Mouse (Mus musculus) hindbrain, embryonic 11.5 days (tissue): ENCODE results near the gene Galnt15. TPM values are rescaled to one million over a fixed set of nuclear protein-coding genes. Genes with fewer than 3 reads are reported as not detected.

Experiments used
- ATAC-seq: fragments of 200-750 bp; cut with Nextera tagmentation; 2 replicates; pipeline ENCODE4 v1.8.0; 2017; ENCODE audit warnings: mild to moderate bottlenecking, moderate TSS enrichment, moderate library complexity; ENCODE audit not compliant: low FRiP score
- DNase-seq: peaks from one replicate; pipeline ENCODE4 v3.0.0-alpha.2; 2015; ENCODE audit warnings: low spot score
- H3K27ac ChIP-seq: fragments of 300-500 bp; sonication (generic); 2 replicates; pipeline ENCODE4 v1.5.1; 2014; ENCODE audit warnings: mild to moderate bottlenecking, low read depth, low read length
- H3K27me3 ChIP-seq: fragments of 300-500 bp; sonication (generic); 2 replicates; pipeline ENCODE4 v1.6.1; 2014; ENCODE audit warnings: mild to moderate bottlenecking, low read length, moderate library complexity, mixed read lengths; ENCODE audit not compliant: control insufficient read depth, insufficient read depth
- H3K36me3 ChIP-seq: fragments of 300-500 bp; sonication (generic); 2 replicates; pipeline ENCODE4 v1.6.1; 2014; ENCODE audit warnings: mild to moderate bottlenecking, low read length, moderate library complexity, mixed read lengths; ENCODE audit not compliant: control insufficient read depth, insufficient read depth
- H3K4me1 ChIP-seq: fragments of 300-500 bp; sonication (generic); replicated peaks from 2 replicates; pipeline ENCODE4 v1.6.1; 2014; ENCODE audit warnings: low read length, mixed read lengths; ENCODE audit not compliant: control insufficient read depth, insufficient read depth
- H3K4me2 ChIP-seq: fragments of 300-500 bp; sonication (generic); replicated peaks from 2 replicates; pipeline ENCODE4 v1.6.1; 2014; ENCODE audit warnings: mild to moderate bottlenecking, low read depth, low read length
- H3K4me3 ChIP-seq: fragments of 300-500 bp; sonication (generic); 2 replicates; pipeline ENCODE4 v1.5.1; 2014; ENCODE audit warnings: low read depth, low read length
- H3K9ac ChIP-seq: fragments of 300-500 bp; sonication (generic); 2 replicates; pipeline ENCODE4 v1.6.1; 2014; ENCODE audit warnings: low read depth, low read length
- H3K9me3 ChIP-seq: fragments of 300-500 bp; sonication (generic); 2 replicates; pipeline ENCODE4 v1.6.1; 2016; ENCODE audit warnings: low read length; ENCODE audit not compliant: control insufficient read depth
- WGBS: fragments of 180-500 bp; shearing (Covaris S2); extraction: QIAGEN DNeasy Blood & Tissue Kit; methylation state at CpG from one replicate; pipeline ENCODE4 v1.1.7; 2014; 5-methylcytosine and 5-hydroxymethylcytosine counted together
- polyA plus RNA-seq: library from polyadenylated mRNA; unstranded; fragments of >200 nt; fragmentation: Nextera tagmentation; extraction: Ambion mirVana; gene quantifications from 2 replicates; pipeline ENCODE4 v1.2.1, GENCODE M21; 2014

Galnt15 gene
- polyA plus RNA-seq, 1 experiment from 2014 or later, result 0.23 TPM

GRCm38 (mm10) chr14:32091124-32091523, 62.3 kb downstream of the Galnt15 start:
- 64% methylated on average over 4 of the region's 4 CpGs for WGBS
- peaks cover 3% of the 10 kb centered on the region; the same call in 1 of the 2 replicates for H3K4me1 ChIP-seq
- H3K9ac ChIP-seq, result no peak overlapping the region
- 0 out of 2 replicates have a peak, but pooled peaks cover 3% of the 10 kb centered on the region for H3K36me3 ChIP-seq
- no peaks in the 10 kb centered on the region for H3K9me3 ChIP-seq
- no peaks in the 10 kb centered on the region for H3K27me3 ChIP-seq
- no peak overlapping the region for H3K4me2 ChIP-seq
- no peak overlapping the region for H3K27ac ChIP-seq
- ATAC-seq (no peak), DNase-seq (peak; percentile 24)
- H3K4me3 ChIP-seq, result no peak overlapping the region

DNA sequence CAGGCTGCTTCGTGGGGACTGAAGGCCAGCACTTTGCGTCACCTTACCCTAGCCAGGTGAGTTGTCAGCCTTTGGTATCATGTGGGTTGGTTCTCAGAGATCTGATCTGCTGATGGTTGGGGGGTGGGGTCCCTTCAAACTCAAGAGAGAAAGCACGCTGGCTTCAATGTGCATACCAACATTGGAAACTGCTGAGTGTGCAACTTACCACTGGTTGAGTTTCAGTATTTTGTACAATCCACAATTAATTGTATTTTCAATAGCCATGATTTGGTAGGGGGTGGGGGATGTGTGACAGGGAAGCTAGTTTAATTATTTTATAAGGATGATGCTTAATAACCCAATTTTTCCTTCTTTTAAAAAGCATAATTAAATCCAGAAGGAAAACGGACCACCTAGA, 62.9 kb downstream of the Galnt15 start:
- DNase-seq, result no peak

GRCm38 (mm10) chr14:32093018-32093417, 64.2 kb downstream of the Galnt15 start:
- H3K4me3 ChIP-seq, result no peak overlapping the region

More for the DNA sequence above, 62.9 kb downstream of the Galnt15 start:
- H3K9ac ChIP-seq, result no peak overlapping the region
- 83% methylated on average over 4 of the region's 4 CpGs for WGBS
- no peak for ATAC-seq
- H3K4me3 ChIP-seq, result no peak overlapping the region
- H3K36me3 ChIP-seq, result 0 out of 2 replicates have a peak, but pooled peaks cover 3% of the 10 kb centered on the region
- no peak overlapping the region for H3K4me2 ChIP-seq
- no peaks in the 10 kb centered on the region for H3K27me3 ChIP-seq
- no peak overlapping the region for H3K27ac ChIP-seq
- no peaks in the 10 kb centered on the region for H3K9me3 ChIP-seq
- no peaks in the 10 kb centered on the region for H3K4me1 ChIP-seq

GRCm38 (mm10) chr14:32093500-32094117, 64.8 kb downstream of the Galnt15 start:
- H3K4me1 ChIP-seq, result no peaks in the 10 kb centered on the region
- no peak overlapping the region for H3K9ac ChIP-seq
- no peak overlapping the region for H3K4me3 ChIP-seq
- no peak for ATAC-seq
- H3K27me3 ChIP-seq, result no peaks in the 10 kb centered on the region
- no peak overlapping the region for H3K27ac ChIP-seq
- H3K9me3 ChIP-seq, result no peaks in the 10 kb centered on the region
- DNase-seq, result no peak
- 0 out of 2 replicates have a peak, but pooled peaks cover 3% of the 10 kb centered on the region for H3K36me3 ChIP-seq
- no peak overlapping the region for H3K4me2 ChIP-seq
- 93% methylated on average over 11 of the region's 11 CpGs for WGBS

More at GRCm38 (mm10) chr14:32093018-32093417, 64.2 kb downstream of the Galnt15 start:
- ATAC-seq, result no peak
- WGBS, result 68% methylated on average over 1 of the region's 1 CpGs
- DNase-seq, result no peak
- Histone ChIP-seq H3K36me3 (0 out of 2 replicates have a peak, but pooled peaks cover 3% of the 10 kb centered on the region), H3K4me1 (no peaks in the 10 kb centered on the region), H3K9me3 (no peaks in the 10 kb centered on the region), H3K4me2 (no peak overlapping the region), H3K27me3 (no peaks in the 10 kb centered on the region), H3K9ac (no peak overlapping the region), H3K27ac (no peak overlapping the region)

DNA sequence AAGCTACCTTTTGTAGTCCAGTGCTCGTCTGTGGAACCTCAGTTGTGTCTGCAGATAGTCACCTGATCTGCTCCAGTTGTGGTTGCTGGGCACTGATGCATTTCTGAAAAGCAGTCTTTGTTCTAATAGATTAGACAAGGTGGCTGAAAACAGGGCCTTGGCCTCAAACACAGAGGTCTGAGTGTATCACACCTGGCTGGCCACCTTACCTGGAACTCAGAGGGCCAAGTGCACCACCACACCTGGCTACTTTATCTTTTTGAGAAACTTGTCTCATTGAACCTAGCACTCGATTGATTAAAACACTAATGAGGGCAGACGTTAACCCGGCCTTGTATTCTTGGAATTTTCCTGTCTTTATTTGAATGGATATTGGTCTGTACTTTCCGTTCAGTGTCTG, 66.9 kb downstream of the Galnt15 start:
- H3K4me3 ChIP-seq, result no peak overlapping the region

DNA sequence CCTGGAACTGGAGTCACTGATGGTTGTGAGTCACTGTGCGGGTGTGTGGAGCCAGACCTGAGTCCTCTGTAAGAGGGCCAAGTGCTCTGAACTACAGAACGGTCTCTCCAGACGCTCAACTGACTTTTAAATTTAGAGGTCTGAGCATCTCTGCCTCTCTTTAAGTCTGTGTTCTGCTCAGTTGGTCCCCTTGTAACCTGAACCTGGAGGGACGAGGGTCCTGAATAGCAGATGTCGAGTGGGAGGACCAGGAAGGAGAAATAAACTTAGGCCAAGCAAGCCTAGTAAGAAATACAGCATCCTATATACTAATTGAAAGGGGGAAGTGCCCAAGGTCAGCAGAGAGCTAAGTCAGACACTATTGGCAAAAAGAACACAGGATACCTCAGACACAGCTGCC, 68.0 kb downstream of the Galnt15 start:
- Histone ChIP-seq H3K27ac (no peak overlapping the region), H3K4me2 (no peak overlapping the region), H3K9ac (no peak overlapping the region), H3K36me3 (peaks cover 12% of the 10 kb centered on the region; the same call in 1 of the 2 replicates), H3K4me3 (no peak overlapping the region), H3K9me3 (no peaks in the 10 kb centered on the region), H3K4me1 (no peaks in the 10 kb centered on the region), H3K27me3 (no peaks in the 10 kb centered on the region)
- WGBS, result 81% methylated on average over 5 of the region's 5 CpGs
- DNase-seq (no peak), ATAC-seq (no peak)

More for the DNA sequence above, 66.9 kb downstream of the Galnt15 start:
- H3K9me3 ChIP-seq, result no peaks in the 10 kb centered on the region
- no peak overlapping the region for H3K9ac ChIP-seq
- DNase-seq (no peak), ATAC-seq (no peak)
- H3K27me3 ChIP-seq, result no peaks in the 10 kb centered on the region
- no peak overlapping the region for H3K4me2 ChIP-seq
- 91% methylated on average over 5 of the region's 5 CpGs for WGBS
- H3K27ac ChIP-seq, result no peak overlapping the region
- peaks cover 12% of the 10 kb centered on the region; the same call in 1 of the 2 replicates for H3K36me3 ChIP-seq
- H3K4me1 ChIP-seq, result no peaks in the 10 kb centered on the region

- Histone ChIP-seq H3K27ac (no peak overlapping the region), H3K36me3 (peaks cover 12% of the 10 kb centered on the region; the same call in 1 of the 2 replicates), H3K4me2 (no peak overlapping the region), H3K4me1 (no peaks in the 10 kb centered on the region), H3K4me3 (no peak overlapping the region), H3K27me3 (no peaks in the 10 kb centered on the region), H3K9me3 (no peaks in the 10 kb centered on the region), H3K9ac (no peak overlapping the region)
- no peak for ATAC-seq
- no peak for DNase-seq
- WGBS, result 93% methylated on average over 7 of the region's 7 CpGs
Measured at GRCm38 (mm10) chr14:32097691-32098090, 68.9 kb downstream of the Galnt15 start.

DNA sequence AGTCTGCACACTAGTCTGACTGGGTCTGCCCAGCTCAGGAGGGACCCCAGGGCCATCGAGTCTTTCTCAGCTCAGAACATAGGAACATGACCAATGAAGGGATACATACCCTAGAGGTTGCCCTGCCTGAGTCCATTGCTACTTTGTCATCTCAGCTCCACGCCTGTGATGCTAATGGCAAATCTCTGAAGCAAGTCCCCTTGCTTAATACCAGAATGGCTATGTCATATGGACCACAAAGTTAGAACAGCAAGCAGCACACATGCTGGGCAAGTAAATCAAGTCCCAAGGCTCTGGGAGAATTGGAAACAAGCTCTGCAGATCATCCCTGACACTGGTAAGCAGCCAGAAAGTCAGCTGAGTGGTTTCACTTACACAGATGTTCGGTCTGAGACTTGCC, 70.2 kb downstream of the Galnt15 start:
- Histone ChIP-seq H3K9me3 (no peaks in the 10 kb centered on the region), H3K4me1 (no peaks in the 10 kb centered on the region), H3K4me2 (no peak overlapping the region), H3K4me3 (no peak overlapping the region), H3K27ac (no peak overlapping the region), H3K27me3 (no peaks in the 10 kb centered on the region), H3K36me3 (peaks cover 9% of the 10 kb centered on the region; the same call in 1 of the 2 replicates), H3K9ac (no peak overlapping the region)
- DNase-seq (no peak), ATAC-seq (no peak)
- 88% methylated on average over 3 of the region's 3 CpGs for WGBS

DNA sequence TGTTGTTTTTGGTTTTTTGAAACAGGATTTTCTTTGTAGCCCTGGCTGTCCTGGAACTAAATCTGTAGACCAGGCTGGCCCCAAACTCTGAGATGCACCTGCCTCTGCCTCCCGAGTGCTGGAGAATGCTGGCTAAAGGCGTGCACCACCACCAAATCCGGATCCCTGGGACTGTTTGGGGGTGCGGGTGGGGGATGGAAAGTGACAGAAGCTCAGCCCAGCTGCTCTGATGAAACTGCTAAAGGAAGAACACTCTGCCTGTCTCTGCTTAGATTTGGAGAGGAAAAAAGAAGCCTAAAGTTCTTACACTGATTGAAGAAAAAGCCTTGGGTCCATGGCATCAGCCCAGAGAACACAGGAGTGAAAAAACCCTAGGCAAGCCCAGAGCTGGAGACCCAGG, 74.8 kb downstream of the Galnt15 start:
- H3K4me3 ChIP-seq, result no peak overlapping the region
- H3K9me3 ChIP-seq, result no peaks in the 10 kb centered on the region
- 82% methylated on average over 4 of the region's 4 CpGs for WGBS
- no peaks in the 10 kb centered on the region for H3K27me3 ChIP-seq
- DNase-seq (no peak), ATAC-seq (no peak)
- H3K36me3 ChIP-seq, result peaks cover 9% of the 10 kb centered on the region; the same call in 1 of the 2 replicates
- no peaks in the 10 kb centered on the region for H3K4me1 ChIP-seq
- no peak overlapping the region for H3K9ac ChIP-seq
- H3K27ac ChIP-seq, result no peak overlapping the region
- H3K4me2 ChIP-seq, result no peak overlapping the region
